Mouse (Mus musculus) adrenal gland, postnatal 10 days (tissue): Measurements from ENCODE around the gene Wdr95. TPM values are rescaled to one million over a fixed set of nuclear protein-coding genes. Genes with fewer than 3 reads are reported as not detected.
A peak's percentile ranks its signal among the peaks of the same experiment; 100 is the strongest.

Experiments
- DNase-seq: peaks from one replicate; pipeline ENCODE4 v3.0.0; 2021; ENCODE audit warnings: mixed read lengths
- total RNA-seq, 2 experiments: library from RNA; stranded (reverse); gene quantifications; 2 replicates each; pipeline ENCODE4 v1.2.3; 2021

Wdr95 gene
- total RNA-seq, 2 experiments from 2014 or later, result 0.09 TPM; not detected in 1

- DNase-seq, result no peak
Observed at GRCm38 (mm10) chr5:149623815-149624675, 95.6 kb downstream of the Wdr95 start.

GRCm38 (mm10) chr5:149625547-149625946 is 97.1 kb downstream of the Wdr95 start:
- no peak for DNase-seq

GRCm38 (mm10) chr5:149634409-149635035 is 106.0 kb downstream of the Wdr95 start:
- no peak for DNase-seq

GRCm38 (mm10) chr5:149635556-149635955 is 107.1 kb downstream of the Wdr95 start:
- DNase-seq, result no peak

GRCm38 (mm10) chr5:149636075-149636920 is 107.8 kb downstream of the Wdr95 start, which contains the start of gene Hsph1:
Gene Hsph1, minus strand, starts transcription at chr5:149636376.
- peak; percentile 97 for DNase-seq

GRCm38 (mm10) chr5:149637306-149637705 is 108.8 kb downstream of the Wdr95 start:
- DNase-seq, result no peak

- no peak for DNase-seq
Observed at GRCm38 (mm10) chr5:149641277-149641892, 112.9 kb downstream of the Wdr95 start.

GRCm38 (mm10) chr5:149642366-149642765 is 113.9 kb downstream of the Wdr95 start:
- DNase-seq, result no peak

GRCm38 (mm10) chr5:149642783-149643509 is 114.5 kb downstream of the Wdr95 start:
- DNase-seq, result no peak

- no peak for DNase-seq
Observed at GRCm38 (mm10) chr5:149647367-149648115, 119.1 kb downstream of the Wdr95 start.

- peak; percentile 19 for DNase-seq
Observed at GRCm38 (mm10) chr5:149648196-149648595, 119.7 kb downstream of the Wdr95 start.

- no peak for DNase-seq
Observed at GRCm38 (mm10) chr5:149648895-149649406, 120.5 kb downstream of the Wdr95 start.

- DNase-seq, result peak; percentile 24
Observed at GRCm38 (mm10) chr5:149649499-149650178, 121.2 kb downstream of the Wdr95 start.

GRCm38 (mm10) chr5:149650179-149650553 is 121.7 kb downstream of the Wdr95 start:
- no peak for DNase-seq

GRCm38 (mm10) chr5:149655636-149656035 is 127.2 kb downstream of the Wdr95 start:
- DNase-seq, result no peak

GRCm38 (mm10) chr5:149658022-149658421 is 129.5 kb downstream of the Wdr95 start:
- no peak for DNase-seq

GRCm38 (mm10) chr5:149658741-149659413 is 130.4 kb downstream of the Wdr95 start:
- no peak for DNase-seq

GRCm38 (mm10) chr5:149659414-149659780 is 130.9 kb downstream of the Wdr95 start:
- no peak for DNase-seq

- DNase-seq, result no peak
Observed at GRCm38 (mm10) chr5:149661428-149661827, 132.9 kb downstream of the Wdr95 start.
